Mouse (Mus musculus): ENCODE measurements around the gene Gm10100.
"Not testable (repeated sequence)": the region's sequence is repeated elsewhere in the genome, so short reads cannot be mapped to it uniquely, and the experiment has no call there.

Gene Gm10100

DNA sequence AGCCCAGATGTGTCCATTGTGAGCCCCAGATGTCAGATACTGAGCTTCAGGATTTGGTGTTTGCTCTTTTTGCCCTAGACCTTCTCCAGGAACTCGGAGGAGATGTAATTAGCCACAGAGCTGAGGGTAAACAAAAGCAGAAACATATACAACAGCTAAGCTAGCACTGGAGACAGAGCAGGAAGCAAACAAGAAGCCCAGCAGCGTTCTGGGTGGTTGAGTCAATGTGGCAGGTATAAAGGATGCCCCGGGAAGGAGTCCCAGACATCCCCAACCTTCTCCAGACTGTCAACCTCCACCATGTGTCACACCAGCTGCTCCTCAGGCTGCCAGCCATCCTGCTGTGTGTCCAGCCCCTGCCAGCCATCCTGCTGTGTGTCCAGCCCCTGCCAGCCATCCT is at the start of gene Gm10100:
Gene Gm10100 (plus strand): TSS at position 301 of the 400 bp plus-strand sequence.
- ATAC-seq (ENCODE audit: insufficient number of reproducible peaks, low FRiP score, low TSS enrichment), result no peak

DNA sequence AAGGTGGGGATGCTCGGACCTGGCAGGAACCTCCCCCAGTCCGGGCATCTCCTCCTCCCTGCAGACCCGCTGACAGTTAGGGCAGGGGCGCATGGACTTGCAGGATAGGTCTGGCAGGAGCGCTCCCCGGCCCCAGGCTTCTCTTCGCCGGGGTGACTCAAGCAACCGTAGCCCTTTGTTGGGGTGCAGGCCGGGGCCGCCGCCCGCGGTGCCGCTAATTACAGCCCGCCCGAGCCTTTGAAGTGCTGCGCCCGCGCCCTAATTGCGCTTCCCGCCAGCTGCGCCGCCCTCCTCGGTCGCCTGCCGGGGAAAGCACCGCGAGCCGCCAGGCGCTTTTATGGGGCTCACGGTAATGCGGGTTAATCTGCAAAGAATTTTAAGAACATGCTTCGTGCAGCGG is 48.7 kb upstream of the Gm10100 start:
- no peak for ATAC-seq (ENCODE audit: insufficient number of reproducible peaks, low FRiP score, low TSS enrichment)

DNA sequence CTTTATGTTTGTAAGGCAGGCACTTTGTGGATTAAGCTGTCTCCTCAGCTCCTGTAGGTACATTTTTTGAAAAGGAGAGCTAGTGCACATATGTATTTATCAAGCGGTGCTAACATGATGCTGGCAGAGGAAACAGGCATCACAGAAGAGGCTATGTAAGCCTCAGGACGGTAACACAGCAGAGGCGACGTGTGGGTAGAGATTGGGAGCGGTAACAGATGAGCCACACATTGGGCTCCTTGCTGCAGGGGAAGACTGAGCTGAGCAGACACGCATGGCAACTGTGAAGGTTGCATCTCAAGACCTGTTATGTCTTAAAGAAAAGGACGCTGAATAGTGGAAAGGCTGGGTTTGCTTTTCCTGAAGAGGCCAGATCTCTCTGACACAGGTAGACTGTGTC is 43.3 kb upstream of the Gm10100 start:
- ATAC-seq (ENCODE audit: insufficient number of reproducible peaks, low FRiP score, low TSS enrichment), result no peak

DNA sequence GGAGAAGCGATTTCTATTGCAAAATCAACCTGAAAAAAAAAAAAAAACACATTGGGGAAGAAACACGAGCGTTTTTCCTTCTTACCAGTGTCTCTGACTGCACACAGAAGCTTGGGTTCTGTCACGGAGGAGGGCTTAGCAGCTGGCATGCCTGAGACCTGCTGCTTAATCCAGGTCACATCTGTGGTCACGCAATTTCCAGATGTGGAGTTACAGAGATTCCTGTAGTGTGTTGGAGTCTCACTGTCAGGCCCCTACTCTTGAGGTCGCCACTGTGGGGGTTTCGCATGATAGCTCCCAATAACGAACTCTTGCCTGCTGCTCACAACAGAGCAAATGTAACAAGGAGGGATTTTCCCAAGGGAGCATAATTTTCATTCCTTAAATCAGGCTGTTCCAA is 42.1 kb upstream of the Gm10100 start:
- no peak for ATAC-seq (ENCODE audit: insufficient number of reproducible peaks, low FRiP score, low TSS enrichment)

DNA sequence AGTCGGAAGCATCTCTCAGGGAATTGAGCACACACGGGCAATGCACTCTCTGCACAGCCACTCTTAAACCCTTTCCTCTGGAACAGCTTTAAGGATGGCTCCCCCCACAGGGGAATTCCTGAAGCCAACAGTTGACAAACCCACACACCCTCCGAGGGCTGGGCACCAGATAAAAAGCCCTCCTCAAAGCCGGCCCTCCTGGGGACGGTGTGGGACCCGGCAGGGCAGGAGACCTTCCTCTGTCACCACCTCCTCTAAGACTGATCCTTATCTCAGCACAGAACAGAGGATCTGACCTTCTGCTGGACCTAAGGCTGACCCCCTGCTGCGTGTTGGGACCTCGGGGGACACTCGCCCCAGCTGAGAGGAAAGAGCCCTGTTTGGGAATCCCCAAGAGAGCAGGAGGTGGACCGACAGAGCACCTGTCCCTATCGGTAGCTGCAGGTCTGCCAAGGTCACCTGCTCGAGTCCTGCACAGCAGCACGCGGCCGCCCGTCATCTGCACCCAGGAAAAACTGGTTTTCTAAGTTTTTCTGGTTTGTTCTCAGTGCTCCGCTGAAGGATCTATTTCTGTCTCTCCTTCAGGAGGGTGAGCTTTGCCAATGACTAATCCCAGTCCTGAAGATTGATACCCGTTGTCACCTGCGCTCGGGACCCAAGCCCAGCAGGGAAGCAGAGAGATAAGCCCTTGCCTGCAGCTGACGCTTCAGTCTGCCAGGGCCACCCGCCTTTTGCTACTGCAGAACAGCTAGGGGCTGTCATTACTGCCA is 40.2 kb upstream of the Gm10100 start, which contains the start of gene Tspear:
Gene Tspear (plus strand): TSS at position 675 of the 770 bp plus-strand sequence.
- no peak for ATAC-seq (ENCODE audit: insufficient number of reproducible peaks, low FRiP score, low TSS enrichment)

DNA sequence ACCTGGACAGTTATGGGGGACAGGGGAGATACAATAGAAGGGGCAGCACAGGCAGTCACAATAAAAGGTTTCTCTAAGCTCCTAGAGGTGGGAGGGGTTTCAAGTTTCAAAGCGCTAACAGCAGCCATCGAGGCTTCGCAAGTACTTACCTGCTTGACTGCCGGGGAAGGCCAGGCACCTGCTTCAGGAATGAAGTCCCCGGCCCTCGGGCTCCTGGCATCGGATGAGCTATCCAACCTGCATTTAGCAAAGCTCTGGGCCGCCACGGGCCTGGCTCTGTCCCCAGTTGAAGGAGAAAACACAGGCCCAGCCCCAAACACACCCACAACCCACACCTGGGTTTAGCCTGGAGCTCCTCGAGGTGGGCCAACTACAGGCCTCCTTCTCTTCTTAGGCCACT is 39.3 kb upstream of the Gm10100 start:
- no peak for ATAC-seq (ENCODE audit: insufficient number of reproducible peaks, low FRiP score, low TSS enrichment)

DNA sequence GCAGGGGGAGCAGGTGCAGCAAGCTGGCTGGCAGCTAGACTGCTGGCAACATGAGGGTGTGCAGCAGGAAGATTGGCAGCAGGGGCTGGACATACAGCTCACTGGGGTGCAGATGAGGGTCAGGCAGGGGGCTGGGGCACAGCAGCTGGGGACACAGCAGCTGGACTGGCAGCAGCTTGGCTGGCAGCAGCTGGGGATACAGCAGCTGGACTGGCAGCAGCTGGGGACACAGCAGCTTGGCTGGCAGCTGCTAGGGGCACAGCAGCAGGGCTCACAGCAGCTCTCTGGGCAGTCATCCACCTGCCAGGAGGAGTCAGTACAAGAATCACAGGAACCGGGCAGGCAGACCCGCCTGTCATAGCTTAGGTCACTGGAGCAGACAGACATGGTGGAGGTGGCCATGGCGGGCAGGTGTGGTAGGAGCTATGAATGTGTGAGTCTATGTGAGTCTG is 35.9 kb upstream of the Gm10100 start, which contains the start of gene Gm19402:
Gene Gm19402 (minus strand): TSS at position 402 of the 452 bp plus-strand sequence.
- ATAC-seq (ENCODE audit: insufficient number of reproducible peaks, low FRiP score, low TSS enrichment), result not testable (repeated sequence)

DNA sequence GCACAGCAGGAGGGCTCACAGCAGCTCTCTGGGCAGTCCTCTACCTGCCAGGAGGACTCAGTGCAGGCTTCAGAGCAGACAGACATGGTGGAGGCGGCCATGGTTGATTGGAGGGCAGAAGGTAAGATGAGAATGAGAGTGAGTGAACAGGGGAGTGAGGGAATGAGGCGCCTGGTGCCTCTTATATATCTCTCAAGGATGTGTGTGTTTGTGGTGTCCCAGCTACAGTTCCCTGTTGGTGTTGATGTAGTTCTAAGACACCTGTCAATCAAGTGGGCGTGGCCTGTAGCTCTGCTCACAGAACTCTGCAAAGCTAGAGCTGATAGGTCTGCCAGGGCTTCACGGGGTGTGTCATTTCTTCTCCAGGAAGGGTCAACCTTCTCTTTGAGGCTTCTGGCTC is 29.2 kb upstream of the Gm10100 start, which contains the start of gene Gm9508:
Gene Gm9508 (minus strand): TSS at position 101 of the 400 bp plus-strand sequence.
- ATAC-seq (ENCODE audit: insufficient number of reproducible peaks, low FRiP score, low TSS enrichment), result no peak

DNA sequence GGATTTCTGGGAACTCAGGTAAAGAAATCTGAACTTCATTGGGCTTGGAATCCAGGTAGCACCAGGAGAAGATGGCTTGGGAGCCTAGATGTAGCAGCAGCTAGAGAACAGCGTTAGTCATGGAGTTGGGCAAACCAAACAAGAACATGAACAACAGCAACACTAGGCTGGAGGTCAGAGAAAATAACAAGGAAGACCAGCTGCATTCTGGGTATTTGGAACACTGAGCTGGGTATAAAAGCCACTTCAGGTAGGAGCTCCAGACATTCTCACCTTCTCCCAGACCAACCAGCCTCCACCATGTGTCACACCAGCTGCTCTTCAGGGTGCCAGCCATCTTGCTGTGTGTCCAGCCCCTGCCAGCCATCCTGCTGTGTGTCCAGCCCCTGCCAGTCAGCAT is 20.0 kb upstream of the Gm10100 start, which contains the start of gene Gm10272:
Gene Gm10272 (plus strand): TSS at position 301 of the 400 bp plus-strand sequence.
- no peak for ATAC-seq (ENCODE audit: insufficient number of reproducible peaks, low FRiP score, low TSS enrichment)

DNA sequence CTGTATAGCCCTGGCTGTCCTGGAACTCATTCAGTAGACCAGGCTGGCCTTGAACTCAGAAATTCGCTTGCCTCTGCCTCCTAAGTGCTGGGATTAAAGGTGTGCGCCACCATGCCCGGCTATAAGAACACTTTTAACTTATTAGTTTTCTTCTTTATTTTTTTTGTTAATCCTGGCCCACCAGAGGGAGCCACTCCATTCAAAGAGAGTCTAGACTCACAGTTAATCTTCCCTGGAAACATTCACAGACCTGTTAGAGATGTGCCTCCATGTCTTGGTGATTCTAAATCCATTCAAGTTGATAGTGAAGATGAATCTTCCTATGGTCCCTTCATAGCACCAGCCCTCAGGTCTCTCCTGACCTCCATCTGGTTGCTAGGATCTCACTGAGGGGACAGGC is 16.5 kb upstream of the Gm10100 start:
- no peak for ATAC-seq (ENCODE audit: insufficient number of reproducible peaks, low FRiP score, low TSS enrichment)

DNA sequence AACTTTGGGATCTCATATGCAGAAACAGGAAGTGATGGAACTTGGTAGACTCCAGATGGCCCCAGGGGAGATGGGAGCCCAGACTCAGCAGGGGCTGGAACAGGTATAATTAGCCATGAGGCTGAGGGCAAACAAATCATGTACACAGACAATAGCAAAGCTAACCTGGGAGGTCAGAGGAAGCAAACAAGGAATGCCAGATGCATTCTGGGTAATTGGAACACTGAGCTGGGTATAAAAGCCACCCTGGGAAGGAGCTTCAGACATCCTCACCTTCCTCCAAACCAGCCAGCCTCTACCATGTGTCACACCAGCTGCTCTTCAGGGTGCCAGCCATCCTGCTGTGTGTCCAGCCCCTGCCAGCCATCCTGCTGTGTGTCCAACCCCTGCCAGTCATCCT is 15.1 kb upstream of the Gm10100 start, which contains the start of gene Gm10024:
Gene Gm10024 (plus strand): TSS at position 301 of the 400 bp plus-strand sequence.
- ATAC-seq (ENCODE audit: insufficient number of reproducible peaks, low FRiP score, low TSS enrichment), result not testable (repeated sequence)

DNA sequence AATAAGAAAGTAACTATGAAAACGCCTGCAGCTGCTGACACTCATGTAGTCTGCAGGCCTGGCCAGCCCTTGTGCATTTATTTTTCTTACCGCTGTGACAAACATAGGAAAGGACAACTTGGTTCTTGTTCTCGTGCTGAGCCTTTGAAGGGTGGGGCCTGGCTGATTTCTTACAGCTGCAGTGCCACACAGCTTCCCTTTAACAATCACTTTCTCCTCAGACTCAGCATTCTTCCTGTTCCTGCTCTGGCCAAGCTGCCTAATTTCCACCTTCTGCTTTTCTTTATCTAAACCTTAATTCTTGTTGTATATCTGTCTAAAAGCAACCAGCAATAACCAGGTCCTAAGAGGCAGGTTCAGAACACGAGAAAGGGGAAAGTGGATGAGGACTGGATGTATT is 12.6 kb upstream of the Gm10100 start:
- no peak for ATAC-seq (ENCODE audit: insufficient number of reproducible peaks, low FRiP score, low TSS enrichment)

DNA sequence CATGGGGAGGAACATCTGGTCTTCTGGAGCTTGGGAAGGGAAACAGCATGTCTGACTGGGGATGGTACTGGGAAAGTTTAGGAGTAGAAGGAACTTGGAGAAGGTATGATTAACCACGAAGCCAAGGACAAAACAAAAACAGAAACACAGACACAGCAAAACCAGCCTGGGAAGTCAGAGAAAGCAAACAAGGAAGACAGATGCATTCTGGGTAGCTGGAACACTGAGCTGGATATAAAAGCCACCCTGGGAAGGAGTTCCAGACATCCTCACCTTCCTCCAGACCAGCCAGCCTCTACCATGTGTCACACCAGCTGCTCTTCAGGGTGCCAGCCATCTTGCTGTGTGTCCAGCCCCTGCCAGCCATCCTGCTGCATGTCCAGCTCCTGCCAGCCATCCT is 10.8 kb upstream of the Gm10100 start, which contains the start of gene Gm10142:
Gene Gm10142 (plus strand): TSS at position 301 of the 400 bp plus-strand sequence.
- no peak for ATAC-seq (ENCODE audit: insufficient number of reproducible peaks, low FRiP score, low TSS enrichment)

DNA sequence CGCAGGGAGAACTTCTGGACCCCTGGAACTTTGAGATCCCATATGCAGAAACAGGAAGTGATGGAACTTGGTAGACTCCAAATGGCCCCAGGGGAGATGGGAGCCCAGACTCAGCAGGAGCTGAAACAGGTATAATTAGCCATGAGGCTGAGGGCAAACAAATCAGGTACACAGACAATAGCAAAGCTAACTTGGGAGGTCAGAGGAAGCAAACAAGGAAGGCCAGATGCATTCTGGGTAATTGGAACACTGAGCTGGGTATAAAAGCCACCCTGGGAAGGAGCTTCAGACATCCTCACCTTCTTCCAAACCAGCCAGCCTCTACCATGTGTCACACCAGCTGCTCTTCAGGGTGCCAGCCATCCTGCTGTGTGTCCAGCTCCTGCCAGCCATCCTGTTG is 6.0 kb upstream of the Gm10100 start, which contains the start of gene Krtap12-1:
Gene Krtap12-1 (plus strand): TSS at position 301 of the 400 bp plus-strand sequence.
- ATAC-seq (ENCODE audit: insufficient number of reproducible peaks, low FRiP score, low TSS enrichment), result not testable (repeated sequence)

DNA sequence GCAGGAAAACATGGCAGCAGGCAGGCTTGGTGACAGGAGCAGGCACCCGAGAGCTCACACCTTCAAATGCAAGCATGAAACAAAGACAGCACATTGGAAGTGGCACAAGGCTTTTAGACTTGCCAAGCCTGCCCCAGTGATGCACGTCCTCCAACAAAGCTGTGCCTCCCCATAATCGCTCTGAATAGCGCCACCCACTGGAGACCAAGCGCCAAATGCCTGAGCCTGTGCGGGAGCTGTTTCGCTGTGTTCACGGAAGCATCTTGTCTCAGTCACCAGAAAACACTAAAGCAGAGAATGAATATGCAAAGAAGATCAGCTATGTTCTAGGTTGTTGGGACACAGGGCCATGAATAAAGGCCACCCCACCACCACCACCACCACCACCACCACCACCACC is 1.4 kb upstream of the Gm10100 start:
- ATAC-seq (ENCODE audit: insufficient number of reproducible peaks, low FRiP score, low TSS enrichment), result no peak

DNA sequence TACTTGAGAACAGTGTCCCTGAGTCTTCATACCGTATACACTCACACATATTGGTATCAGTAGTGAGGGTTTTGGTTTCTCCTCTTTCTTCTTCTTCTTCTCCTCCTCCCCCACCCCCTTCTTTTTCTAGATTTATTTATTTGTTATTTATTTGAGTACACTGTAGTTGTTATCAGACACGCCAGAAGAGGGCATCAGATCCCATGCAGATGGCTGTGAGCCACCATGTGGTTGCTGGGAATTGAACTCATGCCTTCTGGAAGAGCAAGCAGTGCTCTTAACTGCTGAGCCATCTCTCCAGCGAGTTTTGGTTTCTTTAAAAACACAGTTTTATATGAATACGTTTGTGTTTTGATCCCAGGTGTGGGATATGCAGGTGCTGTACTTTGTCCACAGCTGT is 2.0 kb downstream of the Gm10100 start:
- ATAC-seq (ENCODE audit: insufficient number of reproducible peaks, low FRiP score, low TSS enrichment), result no peak

DNA sequence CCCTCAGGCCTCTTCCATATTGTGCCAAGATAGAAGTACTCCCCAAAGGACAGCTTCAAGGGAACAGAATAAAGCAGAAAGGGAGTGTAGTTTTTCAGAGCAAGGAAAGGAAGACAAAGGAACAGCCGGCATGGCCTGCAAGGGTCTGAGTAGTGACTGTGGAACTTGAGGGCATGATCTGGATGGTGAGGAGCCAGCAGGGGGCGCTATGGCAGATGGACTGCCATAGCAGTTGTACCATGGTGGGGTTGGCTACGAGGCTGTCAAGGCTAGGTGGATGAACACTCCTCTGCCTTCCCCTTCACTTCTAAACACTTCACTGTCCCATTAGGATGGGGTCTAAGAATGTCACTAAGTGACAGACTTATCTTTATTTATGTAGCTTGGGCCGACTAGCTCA is 3.0 kb downstream of the Gm10100 start:
- ATAC-seq (ENCODE audit: insufficient number of reproducible peaks, low FRiP score, low TSS enrichment), result no peak

DNA sequence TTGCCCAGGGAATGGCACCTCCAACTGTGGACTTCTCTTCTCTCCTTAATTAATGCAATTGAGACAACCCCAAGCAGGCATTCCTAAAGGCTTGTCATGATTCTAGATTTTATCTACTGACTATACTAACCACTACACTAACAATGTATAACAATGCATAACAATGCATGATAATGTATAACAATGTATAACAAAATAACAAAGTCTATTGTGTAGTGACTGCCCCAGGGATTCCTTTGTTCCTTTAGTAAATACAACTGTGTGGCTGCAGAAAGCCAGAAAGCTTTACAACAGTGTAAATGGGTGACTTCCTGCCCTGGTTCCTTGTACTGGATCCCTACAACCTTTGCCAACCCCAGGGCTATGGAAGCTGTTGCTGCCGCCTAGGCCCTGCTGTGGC is 9.6 kb downstream of the Gm10100 start:
- ATAC-seq (ENCODE audit: insufficient number of reproducible peaks, low FRiP score, low TSS enrichment), result no peak

DNA sequence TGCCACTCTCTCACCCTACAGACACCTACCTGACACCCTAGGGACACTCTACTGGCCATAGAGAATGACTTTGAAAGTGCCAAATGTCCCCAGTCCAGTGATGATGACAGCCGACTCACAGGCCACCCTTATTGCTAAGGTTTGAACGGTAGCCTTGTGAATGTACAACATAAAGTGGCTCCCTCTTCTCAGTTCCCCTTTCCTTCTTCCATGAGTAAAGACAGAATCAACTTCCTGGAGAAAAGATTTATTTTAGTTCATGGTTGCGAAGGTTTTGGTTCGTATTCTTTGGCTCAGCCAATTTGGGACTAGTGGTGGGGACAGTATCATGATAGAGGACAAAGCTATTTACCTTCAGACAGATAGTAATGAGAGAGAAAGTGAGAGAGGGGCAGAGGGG is 12.6 kb downstream of the Gm10100 start:
- ATAC-seq (ENCODE audit: insufficient number of reproducible peaks, low FRiP score, low TSS enrichment), result no peak

DNA sequence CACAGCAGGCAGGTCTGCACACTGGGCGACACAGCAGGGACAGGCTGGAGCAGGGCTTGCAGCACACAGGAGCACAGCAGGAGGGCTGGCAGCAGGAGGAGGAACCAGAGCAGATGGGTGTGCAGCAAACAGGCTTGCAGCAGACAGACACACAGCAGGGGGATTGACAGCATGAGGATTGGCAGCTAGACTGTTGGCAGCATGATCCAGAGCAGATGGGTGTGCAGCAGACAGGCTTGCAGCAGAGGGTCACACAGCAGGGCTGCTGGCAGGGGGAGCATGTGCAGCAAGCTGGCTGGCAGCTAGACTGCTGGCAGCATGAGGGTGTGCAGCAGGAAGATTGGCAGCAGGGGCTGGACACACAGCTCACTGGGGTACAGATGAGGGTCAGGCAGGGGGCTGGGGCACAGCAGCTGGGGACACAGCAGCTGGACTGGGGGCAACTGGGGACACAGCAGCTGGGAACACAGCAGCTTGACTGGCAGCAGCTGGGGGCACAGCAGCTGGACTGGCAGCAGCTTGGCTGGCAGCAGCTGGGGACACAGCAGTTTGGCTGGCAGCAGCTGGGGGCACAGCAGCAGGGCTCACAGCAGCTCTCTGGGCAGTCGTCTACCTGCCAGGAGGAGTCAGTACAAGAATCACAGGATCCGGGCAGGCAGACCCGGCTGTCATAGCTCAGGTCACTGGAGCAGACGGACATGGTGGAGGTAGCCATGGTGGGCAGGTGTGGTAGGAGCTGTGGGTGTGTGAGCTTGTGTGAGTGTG is 15.8 kb downstream of the Gm10100 start, which contains the start of gene Gm18596:
Gene Gm18596 (minus strand): TSS at position 715 of the 765 bp plus-strand sequence.
- ATAC-seq (ENCODE audit: insufficient number of reproducible peaks, low FRiP score, low TSS enrichment), result not testable (repeated sequence)

DNA sequence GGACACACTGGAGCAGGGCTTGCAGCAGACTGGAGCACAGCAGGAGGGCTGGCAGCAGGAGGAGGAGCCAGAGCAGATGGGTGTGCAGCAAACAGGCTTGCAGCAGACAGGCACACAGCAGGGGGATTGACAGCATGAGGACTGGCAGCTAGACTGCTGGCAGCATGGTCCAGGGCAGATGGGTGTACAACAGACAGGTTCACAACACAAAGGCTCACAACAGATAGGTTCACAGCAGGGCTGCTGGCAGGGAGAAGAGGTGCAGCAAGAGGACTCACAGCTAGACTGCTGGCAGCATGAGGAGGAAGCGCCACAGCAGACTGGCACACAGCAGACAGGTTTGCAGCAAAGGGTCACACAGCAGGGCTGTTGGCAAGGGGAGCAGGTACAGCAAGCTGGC is 24.4 kb downstream of the Gm10100 start:
- ATAC-seq (ENCODE audit: insufficient number of reproducible peaks, low FRiP score, low TSS enrichment), result not testable (repeated sequence)
